Mouse (Mus musculus) myocyte (in vitro differentiated cells): Measurements from ENCODE around the gene Srsf4. TPM values are rescaled to one million over a fixed set of nuclear protein-coding genes. Genes with fewer than 3 reads are reported as not detected.
A peak's percentile ranks its signal among the peaks of the same experiment; 100 is the strongest.

ENCODE experiments used
- H3K27me3 ChIP-seq: one replicate; pipeline ENCODE4 v1.6.1; 2011; ENCODE audit not compliant: control insufficient read depth, insufficient read depth, insufficient read length
- H3K36me3 ChIP-seq: one replicate; pipeline ENCODE4 v1.6.1; 2011; ENCODE audit not compliant: control insufficient read depth, insufficient read depth
- H3K4me2 ChIP-seq: one replicate; pipeline ENCODE4 v1.6.1; 2011; ENCODE audit warnings: low read depth, control low read depth
- H3K4me3 ChIP-seq: one replicate; pipeline ENCODE4 v1.5.1; 2011; ENCODE audit warnings: mild to moderate bottlenecking, control low read depth, moderate library complexity
- H3K79me2 ChIP-seq: one replicate; pipeline ENCODE4 v1.6.1; 2011; ENCODE audit not compliant: control insufficient read depth, insufficient read depth
- H3ac ChIP-seq: one replicate; pipeline ENCODE4 v1.6.1; 2011; ENCODE audit not compliant: control insufficient read depth, insufficient read length
- CEBPB ChIP-seq: IDR thresholded peaks from 2 replicates; pipeline ENCODE4 v1.6.1; 2011; ENCODE audit warnings: mild to moderate bottlenecking, moderate library complexity; ENCODE audit not compliant: poor library complexity, insufficient read depth, severe bottlenecking
- E2F4 ChIP-seq: IDR thresholded peaks from one replicate; pipeline ENCODE4 v1.6.1; 2011; ENCODE audit warnings: mild to moderate bottlenecking, control low read depth, moderate library complexity; ENCODE audit not compliant: insufficient read depth
- MAX ChIP-seq: IDR thresholded peaks from one replicate; pipeline ENCODE4 v1.6.1; 2011; ENCODE audit warnings: low read depth, mild to moderate bottlenecking, control low read depth
- MYOD1 ChIP-seq, 3 experiments: IDR thresholded peaks; one replicate each; pipeline ENCODE4 v1.6.1; 2011; ENCODE audit warnings: control low read depth in 2 of 3, low read depth in 2 of 3, mild to moderate bottlenecking in 2 of 3, moderate library complexity in 1 of 3; ENCODE audit not compliant: insufficient read length in 2 of 3, control insufficient read depth in 1 of 3
- MYOG ChIP-seq, 3 experiments: IDR thresholded peaks; one replicate each; pipeline ENCODE4 v1.6.1; 2011; ENCODE audit warnings: control low read depth in 2 of 3, low read depth in 2 of 3, mild to moderate bottlenecking in 2 of 3; ENCODE audit not compliant: insufficient read length in 2 of 3, control insufficient read depth in 1 of 3, insufficient read depth in 1 of 3
- POLR2A ChIP-seq: IDR thresholded peaks from one replicate; pipeline ENCODE4 v1.6.1; 2011; ENCODE audit warnings: low read depth, mild to moderate bottlenecking, control low read depth, moderate library complexity; ENCODE audit not compliant: insufficient read length
- POLR2AphosphoS2 ChIP-seq: IDR thresholded peaks from one replicate; pipeline ENCODE4 v1.6.1; 2011; ENCODE audit warnings: low read depth, control low read depth; ENCODE audit not compliant: insufficient read length
- REST ChIP-seq: IDR thresholded peaks from one replicate; pipeline ENCODE4 v1.6.1; 2011; ENCODE audit warnings: mild to moderate bottlenecking, control low read depth, moderate library complexity; ENCODE audit not compliant: insufficient read depth, insufficient read length
- SRF ChIP-seq: IDR thresholded peaks from one replicate; pipeline ENCODE4 v1.6.1; 2011; ENCODE audit warnings: low read depth; ENCODE audit not compliant: control insufficient read depth, insufficient read length
- TCF12 ChIP-seq: IDR thresholded peaks from one replicate; pipeline ENCODE4 v1.6.1; 2011; ENCODE audit warnings: mild to moderate bottlenecking, control low read depth; ENCODE audit not compliant: poor library complexity, insufficient read depth, severe bottlenecking
- TCF3 ChIP-seq: IDR thresholded peaks from one replicate; pipeline ENCODE4 v1.6.1; 2011; ENCODE audit warnings: low read depth, control low read depth; ENCODE audit not compliant: insufficient read length
- USF1 ChIP-seq: IDR thresholded peaks from one replicate; pipeline ENCODE4 v1.6.1; 2011; ENCODE audit warnings: low read depth, mild to moderate bottlenecking, control low read depth, moderate library complexity
- polyA plus RNA-seq: library from polyadenylated mRNA; unstranded; fragments of >200 nt; fragmentation: generic; extraction: Trizol; gene quantifications from one replicate; pipeline ENCODE4 v1.2.1, GENCODE M21; 2012; ENCODE audit warnings: missing spikeins

The Srsf4 gene
- polyA plus RNA-seq, 1 experiment, result 33.5 TPM

DNA sequence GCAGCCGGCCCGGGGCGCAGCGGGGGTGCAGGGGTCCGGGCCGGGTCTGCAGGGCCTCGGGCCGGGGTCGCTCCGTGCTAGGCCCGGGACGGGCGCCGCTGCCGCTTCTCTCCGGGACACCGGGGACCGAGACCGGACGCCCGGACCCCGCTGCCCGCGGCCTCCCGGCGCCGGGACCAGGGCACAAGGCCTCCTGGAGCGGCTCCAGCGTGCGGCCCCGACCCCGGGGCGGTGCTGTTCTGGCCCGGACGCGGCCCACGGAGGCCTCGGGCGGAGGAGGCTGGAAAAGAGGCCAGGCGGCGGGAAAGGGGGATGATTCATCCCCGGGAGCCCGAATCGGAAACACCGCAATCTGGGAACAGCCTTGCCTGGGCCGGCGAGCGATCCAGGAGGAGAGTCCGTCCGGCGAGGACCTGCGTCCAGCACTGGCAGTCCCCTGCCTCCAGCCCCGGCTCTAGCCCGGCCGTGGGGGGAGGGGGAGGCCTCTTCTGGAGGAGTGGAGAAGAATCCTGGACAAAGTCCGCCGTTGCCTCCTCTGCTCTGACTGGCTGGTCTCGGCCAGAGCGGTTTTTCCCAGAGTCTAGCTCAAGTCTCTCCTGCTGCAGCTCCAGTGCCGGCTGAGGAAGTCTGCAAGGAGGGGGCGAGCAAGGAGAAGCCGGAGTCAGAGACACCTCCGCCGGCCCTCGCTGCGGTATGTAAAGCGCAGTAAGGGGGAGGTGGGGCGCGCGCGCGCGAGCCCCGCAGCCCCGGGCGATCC lies 47.4 kb downstream of the Srsf4 start:
- TF ChIP-seq E2F4 (no peak), TCF3 (no peak), MYOG (IDR thresholded peaks at IDR 0.05; ENCODE audit: control insufficient read depth in 1 of 3, insufficient read depth in 1 of 3, insufficient read length in 2 of 3, low read depth in 2 of 3) (no peak), REST (no peak), SRF (no peak), MYOD1 (IDR thresholded peaks at IDR 0.05; ENCODE audit: control insufficient read depth in 1 of 3, insufficient read length in 2 of 3, low read depth in 2 of 3) (no peak), CEBPB (no peak), USF1 (no peak), POLR2A (no peak), MAX (no peak), TCF12 (no peak), POLR2AphosphoS2 (no peak)
- peaks cover 6% of the 10 kb centered on the region for H3K27me3 ChIP-seq
- peak overlapping the region; percentile 39 for H3ac ChIP-seq
- no peaks in the 10 kb centered on the region for H3K79me2 ChIP-seq
- H3K36me3 ChIP-seq, result no peaks in the 10 kb centered on the region
- H3K4me2 ChIP-seq, result peak overlapping the region; percentile 72
- H3K4me3 ChIP-seq, result peak overlapping the region; percentile 3

DNA sequence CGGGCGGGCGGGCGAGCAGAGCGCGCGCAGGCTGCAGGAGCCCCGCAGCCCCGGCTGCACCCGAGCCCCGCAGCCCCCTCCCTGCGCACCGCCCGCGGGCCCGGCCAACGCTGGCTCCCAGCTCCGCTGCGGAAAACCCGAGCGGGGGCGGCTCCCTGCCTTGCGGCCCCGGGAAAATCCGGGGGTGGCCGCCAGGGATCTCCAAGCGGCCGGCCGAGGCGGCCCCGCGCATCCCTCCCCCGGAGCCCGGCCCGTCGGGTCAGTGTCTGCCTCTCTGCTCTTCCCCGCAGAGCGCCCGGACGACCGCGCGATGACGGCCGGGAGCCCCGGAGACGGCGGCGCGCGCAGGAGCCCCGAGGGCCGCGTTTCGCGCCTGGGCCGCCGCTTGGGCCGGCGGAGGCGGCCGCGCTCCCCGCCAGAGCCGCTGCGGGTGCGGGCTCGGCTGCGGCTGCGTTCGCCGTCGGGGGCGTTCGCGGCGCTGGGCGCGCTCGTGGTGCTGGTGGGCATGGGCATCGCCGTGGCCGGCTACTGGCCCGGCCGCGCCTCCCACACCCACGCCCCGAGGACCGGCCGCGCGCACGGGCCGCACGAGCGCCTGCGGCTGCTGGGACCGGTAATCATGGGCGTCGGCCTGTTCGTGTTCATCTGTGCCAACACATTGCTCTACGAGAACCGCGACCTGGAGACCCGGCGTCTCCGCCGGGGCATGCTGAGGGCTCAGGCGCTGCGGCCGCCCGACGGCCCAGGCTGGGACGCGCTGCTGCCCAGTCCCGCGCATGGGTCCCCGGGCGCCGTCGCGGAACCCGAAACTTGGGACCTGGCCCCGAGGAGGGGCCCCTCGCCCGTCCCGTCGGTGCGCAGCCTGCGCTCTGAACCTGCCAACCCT lies 48.3 kb downstream of the Srsf4 start, which contains the start of gene Tmem200b:
Gene Tmem200b, plus strand, starts transcription at position 311 of the 886 bp plus-strand sequence.
- peak within 1 kb of the TSS; percentile 39 for H3ac ChIP-seq
- H3K4me2 ChIP-seq, result peak within 1 kb of the TSS; percentile 72
- no peaks in the 10 kb centered on the region for H3K79me2 ChIP-seq
- no peaks in the 10 kb centered on the region for H3K36me3 ChIP-seq
- peaks cover 6% of the 10 kb centered on the region for H3K27me3 ChIP-seq
- no peak for TF ChIP-seq USF1
- no peak for TF ChIP-seq POLR2A
- no peak for TF ChIP-seq E2F4
- no peak for TF ChIP-seq MYOD1 (IDR thresholded peaks at IDR 0.05; ENCODE audit: control insufficient read depth in 1 of 3, insufficient read length in 2 of 3, low read depth in 2 of 3)
- no peak for TF ChIP-seq TCF3
- TF ChIP-seq MYOG (IDR thresholded peaks at IDR 0.05; ENCODE audit: control insufficient read depth in 1 of 3, insufficient read depth in 1 of 3, insufficient read length in 2 of 3, low read depth in 2 of 3), result no peak
- TF ChIP-seq REST, result no peak
- no peak for TF ChIP-seq MAX
- no peak for TF ChIP-seq POLR2AphosphoS2
- TF ChIP-seq SRF, result no peak
- TF ChIP-seq CEBPB, result no peak
- no peak for TF ChIP-seq TCF12
- H3K4me3 ChIP-seq, result peak within 1 kb of the TSS; percentile 3

- Histone ChIP-seq H3K36me3 (no peaks in the 10 kb centered on the region), H3ac (no peak overlapping the region), H3K27me3 (peaks cover 6% of the 10 kb centered on the region), H3K4me2 (no peak overlapping the region), H3K79me2 (no peaks in the 10 kb centered on the region), H3K4me3 (no peak overlapping the region)
- no peak for TF ChIP-seq MYOG (IDR thresholded peaks at IDR 0.05; ENCODE audit: control insufficient read depth in 1 of 3, insufficient read depth in 1 of 3, insufficient read length in 2 of 3, low read depth in 2 of 3)
- no peak for TF ChIP-seq MYOD1 (IDR thresholded peaks at IDR 0.05; ENCODE audit: control insufficient read depth in 1 of 3, insufficient read length in 2 of 3, low read depth in 2 of 3)
- TF ChIP-seq E2F4, result no peak
- no peak for TF ChIP-seq SRF
- no peak for TF ChIP-seq USF1
- TF ChIP-seq MAX, result no peak
- no peak for TF ChIP-seq TCF12
- TF ChIP-seq TCF3, result no peak
- no peak for TF ChIP-seq CEBPB
Measured at GRCm38 (mm10) chr4:131922404-131922803, 49.0 kb downstream of the Srsf4 start.

GRCm38 (mm10) chr4:131924096-131924810 lies 50.8 kb downstream of the Srsf4 start:
- no peaks in the 10 kb centered on the region for H3K36me3 ChIP-seq
- no peak overlapping the region for H3K4me2 ChIP-seq
- H3K79me2 ChIP-seq, result no peaks in the 10 kb centered on the region
- no peak overlapping the region for H3ac ChIP-seq
- H3K4me3 ChIP-seq, result no peak overlapping the region
- TF ChIP-seq TCF3, result no peak
- TF ChIP-seq E2F4, result no peak
- no peak for TF ChIP-seq TCF12
- no peak for TF ChIP-seq MYOD1 (IDR thresholded peaks at IDR 0.05; ENCODE audit: control insufficient read depth in 1 of 3, insufficient read length in 2 of 3, low read depth in 2 of 3)
- no peak for TF ChIP-seq REST
- no peak for TF ChIP-seq USF1
- TF ChIP-seq MAX, result no peak
- no peak for TF ChIP-seq SRF
- no peak for TF ChIP-seq MYOG (IDR thresholded peaks at IDR 0.05; ENCODE audit: control insufficient read depth in 1 of 3, insufficient read depth in 1 of 3, insufficient read length in 2 of 3, low read depth in 2 of 3)
- no peak for TF ChIP-seq POLR2A
- no peak for TF ChIP-seq CEBPB
- no peak for TF ChIP-seq POLR2AphosphoS2
- peaks cover 6% of the 10 kb centered on the region for H3K27me3 ChIP-seq
